Mouse (Mus musculus) G1E (cell line): ENCODE results near the gene Acaca.
"Not testable (repeated sequence)": the region's sequence is repeated elsewhere in the genome, so short reads cannot be mapped to it uniquely, and the experiment has no call there.

ENCODE experiments used
- CTCF ChIP-seq: IDR thresholded peaks from 2 replicates; pipeline ENCODE4 v1.5.1; 2012; ENCODE audit warnings: low read depth, low read length, inconsistent platforms, mixed read lengths
- GATA1 ChIP-seq: IDR thresholded peaks from 2 replicates; pipeline ENCODE4 v1.6.1; 2012; ENCODE audit warnings: borderline replicate concordance, low read length, inconsistent platforms, mixed read lengths
- POLR2AphosphoS5 ChIP-seq: IDR thresholded peaks from 2 replicates; pipeline ENCODE4 v1.6.1; 2012; ENCODE audit warnings: low read depth, low read length, inconsistent platforms; ENCODE audit not compliant: insufficient replicate concordance
- TAL1 ChIP-seq: conservative IDR thresholded peaks from 2 replicates; pipeline ENCODE4 v1.6.1; 2012; ENCODE audit warnings: low read depth, low read length, inconsistent platforms, mixed read lengths

DNA sequence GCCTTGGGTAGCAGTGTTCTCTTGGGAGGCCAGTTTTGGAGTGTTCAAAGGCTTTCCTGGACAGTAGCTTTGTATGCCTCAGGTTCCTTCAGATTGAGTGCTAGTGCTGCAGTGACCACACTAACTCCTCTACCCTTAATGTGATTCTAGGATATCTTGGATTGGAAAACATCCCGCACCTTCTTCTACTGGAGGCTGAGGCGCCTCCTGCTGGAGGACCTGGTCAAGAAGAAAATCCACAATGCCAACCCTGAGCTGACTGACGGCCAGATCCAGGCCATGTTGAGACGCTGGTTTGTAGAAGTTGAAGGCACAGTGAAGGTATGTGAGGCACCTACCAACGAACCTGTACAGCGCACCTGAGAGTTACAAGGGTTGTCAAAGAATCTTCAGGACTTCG lies 262.6 kb downstream of the Acaca start:
- TF ChIP-seq CTCF, GATA1, TAL1, POLR2AphosphoS5: not testable (repeated sequence)
